Mouse (Mus musculus) limb, embryonic 11.5 days (tissue): Measurements from ENCODE around the gene Slc25a38. TPM values are rescaled to one million over a fixed set of nuclear protein-coding genes. Genes with fewer than 3 reads are reported as not detected.
A peak's percentile ranks its signal among the peaks of the same experiment; 100 is the strongest.

Experiments used
- ATAC-seq: fragments of 200-750 bp; cut with Nextera tagmentation; 2 replicates; pipeline ENCODE4 v1.8.0; 2017; ENCODE audit warnings: low read depth; ENCODE audit not compliant: insufficient number of reproducible peaks, low FRiP score, low TSS enrichment
- DNase-seq: peaks from one replicate; pipeline ENCODE4 v3.0.0-alpha.2; 2015; ENCODE audit warnings: low spot score
- H3K27ac ChIP-seq: fragments of 300-500 bp; sonication (generic); replicated peaks from 2 replicates; pipeline ENCODE4 v1.5.1; 2014; ENCODE audit warnings: low read depth, mild to moderate bottlenecking, low read length
- H3K27me3 ChIP-seq: fragments of 300-500 bp; sonication (generic); 2 replicates; pipeline ENCODE4 v1.6.1; 2014; ENCODE audit warnings: mild to moderate bottlenecking, low read length, mixed read lengths; ENCODE audit not compliant: control insufficient read depth, insufficient read depth
- H3K36me3 ChIP-seq: fragments of 300-500 bp; sonication (generic); 2 replicates; pipeline ENCODE4 v1.6.1; 2014; ENCODE audit warnings: mild to moderate bottlenecking, low read length, moderate library complexity, mixed read lengths; ENCODE audit not compliant: control insufficient read depth, insufficient read depth
- H3K4me1 ChIP-seq: fragments of 300-500 bp; sonication (generic); 2 replicates; pipeline ENCODE4 v1.6.1; 2014; ENCODE audit warnings: low read length, mixed read lengths; ENCODE audit not compliant: control insufficient read depth, insufficient read depth
- H3K4me2 ChIP-seq: fragments of 300-500 bp; sonication (generic); 2 replicates; pipeline ENCODE4 v1.6.1; 2014; ENCODE audit warnings: low read depth, mild to moderate bottlenecking, moderate library complexity; ENCODE audit not compliant: severe bottlenecking
- H3K4me3 ChIP-seq: fragments of 300-500 bp; sonication (generic); 2 replicates; pipeline ENCODE4 v1.5.1; 2014; ENCODE audit warnings: low read depth, low read length
- H3K9ac ChIP-seq: fragments of 300-500 bp; sonication (generic); 2 replicates; pipeline ENCODE4 v1.6.1; 2014; ENCODE audit warnings: mild to moderate bottlenecking, low read length
- H3K9me3 ChIP-seq: fragments of 300-500 bp; sonication (generic); 2 replicates; pipeline ENCODE4 v1.6.1; 2016; ENCODE audit warnings: low read length; ENCODE audit not compliant: control insufficient read depth
- WGBS: fragments of 180-500 bp; shearing (Covaris S2); extraction: QIAGEN DNeasy Blood & Tissue Kit; methylation state at CpG from one replicate; pipeline ENCODE4 v1.1.7; 2014; 5-methylcytosine and 5-hydroxymethylcytosine counted together
- polyA plus RNA-seq: library from polyadenylated mRNA; unstranded; fragments of >200 nt; fragmentation: Nextera tagmentation; extraction: Ambion mirVana; gene quantifications from 2 replicates; pipeline ENCODE4 v1.2.1, GENCODE M21; 2014

Slc25a38 gene
- polyA plus RNA-seq, 1 experiment from 2014 or later, result 38.7 TPM

DNA sequence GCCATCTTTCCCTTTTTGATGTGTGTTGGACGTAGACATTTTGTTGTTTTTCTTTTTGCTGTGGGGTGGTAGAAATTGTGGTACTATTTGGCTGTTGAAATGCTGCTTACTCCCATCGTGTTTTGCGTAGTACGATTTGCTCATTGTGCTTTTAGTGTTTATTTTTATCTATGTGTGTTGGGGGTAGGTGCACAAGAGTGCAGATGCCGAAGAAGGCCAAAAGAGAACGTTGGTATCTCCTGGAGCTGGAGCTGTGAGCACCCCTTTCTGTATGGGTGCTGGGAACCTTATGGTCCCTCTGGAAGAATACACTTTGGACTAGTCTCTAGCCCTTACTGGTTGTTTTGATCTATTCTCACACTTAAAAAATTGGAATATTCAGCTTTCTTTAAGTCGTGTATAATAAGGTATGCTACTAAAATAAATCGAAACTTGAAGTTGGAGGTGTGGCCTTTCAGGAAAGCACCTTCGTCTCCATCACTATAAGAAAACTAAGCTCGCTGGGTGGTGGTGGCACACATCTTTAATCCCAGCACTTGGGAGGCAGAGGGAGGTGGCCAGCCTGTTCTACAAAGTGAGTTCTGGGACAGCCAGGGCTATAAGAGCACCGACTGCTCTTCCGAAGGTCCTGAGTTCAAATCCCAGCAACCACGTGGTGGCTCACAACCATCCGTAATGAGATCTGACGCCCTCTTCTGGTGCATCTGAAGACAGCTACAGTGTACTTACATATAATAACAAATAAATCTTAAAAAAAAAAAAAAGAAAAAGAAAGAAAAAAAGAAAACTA lies 1.2 kb downstream of the Slc25a38 start:
- Histone ChIP-seq H3K4me1 (no peaks in the 10 kb centered on the region), H3K9ac (no peak overlapping the region; the same call in 1 of the 2 replicates), H3K27ac (no peak overlapping the region), H3K4me3 (peak overlapping the region; percentile 67), H3K9me3 (no peaks in the 10 kb centered on the region), H3K36me3 (no peaks in the 10 kb centered on the region), H3K27me3 (no peaks in the 10 kb centered on the region), H3K4me2 (peak overlapping the region; percentile 46)
- WGBS, result 80% methylated on average over 15 of the region's 15 CpGs
- no peak for DNase-seq
- ATAC-seq, result no peak

- DNase-seq (no peak), ATAC-seq (no peak)
- no peaks in the 10 kb centered on the region for H3K27me3 ChIP-seq
- H3K9ac ChIP-seq, result no peak overlapping the region
- no peaks in the 10 kb centered on the region for H3K4me1 ChIP-seq
- H3K4me3 ChIP-seq, result no peak overlapping the region
- H3K9me3 ChIP-seq, result no peaks in the 10 kb centered on the region
- no peak overlapping the region for H3K27ac ChIP-seq
- 92% methylated on average over 6 of the region's 6 CpGs for WGBS
- no peak overlapping the region for H3K4me2 ChIP-seq
- no peaks in the 10 kb centered on the region for H3K36me3 ChIP-seq
These were observed 2.3 kb downstream of the Slc25a38 start for GRCm38 (mm10) chr9:120112472-120112871.

GRCm38 (mm10) chr9:120113456-120113855 lies 3.3 kb downstream of the Slc25a38 start:
- ATAC-seq, result no peak
- Histone ChIP-seq H3K27me3 (no peaks in the 10 kb centered on the region), H3K4me2 (no peak overlapping the region), H3K4me3 (no peak overlapping the region), H3K9me3 (no peaks in the 10 kb centered on the region), H3K4me1 (no peaks in the 10 kb centered on the region), H3K9ac (no peak overlapping the region), H3K36me3 (peaks cover 2% of the 10 kb centered on the region; the same call in 1 of the 2 replicates), H3K27ac (no peak overlapping the region)
- DNase-seq, result no peak
- WGBS, result 94% methylated on average over 6 of the region's 7 CpGs

- peaks cover 2% of the 10 kb centered on the region; the same call in 1 of the 2 replicates for H3K36me3 ChIP-seq
- no peak overlapping the region for H3K9ac ChIP-seq
- 92% methylated on average over 17 of the region's 17 CpGs for WGBS
- no peaks in the 10 kb centered on the region for H3K9me3 ChIP-seq
- 0 out of 2 replicates have a peak overlapping the region, but pooled peaks have one; percentile 14 for H3K27ac ChIP-seq
- no peak for ATAC-seq
- no peak overlapping the region for H3K4me3 ChIP-seq
- no peaks in the 10 kb centered on the region for H3K27me3 ChIP-seq
- no peak overlapping the region for H3K4me2 ChIP-seq
- no peak for DNase-seq
- H3K4me1 ChIP-seq, result no peaks in the 10 kb centered on the region
These were observed 4.0 kb downstream of the Slc25a38 start for GRCm38 (mm10) chr9:120114051-120114788.

DNA sequence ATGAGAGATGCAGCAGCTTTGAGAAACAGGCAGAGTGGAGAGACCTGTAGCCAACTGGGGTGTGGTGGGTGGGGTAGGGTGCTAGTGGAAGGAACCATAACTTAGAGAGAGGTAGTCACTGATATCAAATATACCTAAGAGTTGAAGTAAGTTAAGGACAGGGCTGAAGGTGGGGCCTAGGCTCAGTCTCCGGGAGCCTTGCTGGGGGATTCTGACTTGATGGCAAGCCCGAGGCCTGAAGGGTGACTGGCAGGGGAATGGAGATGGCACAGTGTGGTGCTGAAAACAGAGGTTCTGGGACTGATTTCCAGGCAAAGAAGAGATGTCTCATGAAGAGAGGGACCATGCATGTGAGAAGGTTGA lies 4.6 kb downstream of the Slc25a38 start:
- Histone ChIP-seq H3K27me3 (no peaks in the 10 kb centered on the region), H3K36me3 (peaks cover 3% of the 10 kb centered on the region; the same call in 1 of the 2 replicates), H3K4me1 (no peaks in the 10 kb centered on the region), H3K4me3 (no peak overlapping the region), H3K4me2 (no peak overlapping the region), H3K9me3 (no peaks in the 10 kb centered on the region), H3K27ac (no peak overlapping the region), H3K9ac (no peak overlapping the region)
- ATAC-seq (no peak), DNase-seq (no peak)
- WGBS, result 96% methylated on average over 2 of the region's 2 CpGs

GRCm38 (mm10) chr9:120115580-120115979 lies 5.4 kb downstream of the Slc25a38 start:
- H3K4me1 ChIP-seq, result no peaks in the 10 kb centered on the region
- H3K27ac ChIP-seq, result no peak overlapping the region
- DNase-seq, result no peak

GRCm38 (mm10) chr9:120116184-120116624 lies 6.0 kb downstream of the Slc25a38 start:
- Histone ChIP-seq H3K4me2 (no peak overlapping the region), H3K4me1 (no peaks in the 10 kb centered on the region), H3K9ac (no peak overlapping the region), H3K36me3 (peaks cover 9% of the 10 kb centered on the region), H3K4me3 (no peak overlapping the region), H3K27ac (no peak overlapping the region), H3K27me3 (no peaks in the 10 kb centered on the region), H3K9me3 (no peaks in the 10 kb centered on the region)
- no peak for DNase-seq
- ATAC-seq, result no peak
- 87% methylated on average over 8 of the region's 8 CpGs for WGBS

More at GRCm38 (mm10) chr9:120115580-120115979, 5.4 kb downstream of the Slc25a38 start:
- Histone ChIP-seq H3K36me3 (peaks cover 9% of the 10 kb centered on the region), H3K4me3 (no peak overlapping the region), H3K9ac (0 out of 2 replicates have a peak overlapping the region, but pooled peaks have one; percentile 1), H3K9me3 (no peaks in the 10 kb centered on the region), H3K27me3 (no peaks in the 10 kb centered on the region), H3K4me2 (no peak overlapping the region)
- WGBS, result 83% methylated on average over 5 of the region's 5 CpGs
- ATAC-seq, result no peak

GRCm38 (mm10) chr9:120118212-120118611 lies 8.0 kb downstream of the Slc25a38 start:
- Histone ChIP-seq H3K27me3 (no peaks in the 10 kb centered on the region), H3K4me2 (no peak overlapping the region), H3K4me1 (no peaks in the 10 kb centered on the region), H3K9me3 (no peaks in the 10 kb centered on the region), H3K27ac (no peak overlapping the region), H3K9ac (no peak overlapping the region), H3K4me3 (no peak overlapping the region), H3K36me3 (peaks cover 12% of the 10 kb centered on the region)
- DNase-seq, result no peak
- 86% methylated on average over 4 of the region's 4 CpGs for WGBS
- no peak for ATAC-seq
